Mouse (Mus musculus) cerebellum, adult 9-11 months (tissue): ENCODE data around the gene Hadh.

Source experiments
- DNase-seq: peaks from one replicate; pipeline ENCODE4 v3.0.0; 2022

The Hadh gene

DNA sequence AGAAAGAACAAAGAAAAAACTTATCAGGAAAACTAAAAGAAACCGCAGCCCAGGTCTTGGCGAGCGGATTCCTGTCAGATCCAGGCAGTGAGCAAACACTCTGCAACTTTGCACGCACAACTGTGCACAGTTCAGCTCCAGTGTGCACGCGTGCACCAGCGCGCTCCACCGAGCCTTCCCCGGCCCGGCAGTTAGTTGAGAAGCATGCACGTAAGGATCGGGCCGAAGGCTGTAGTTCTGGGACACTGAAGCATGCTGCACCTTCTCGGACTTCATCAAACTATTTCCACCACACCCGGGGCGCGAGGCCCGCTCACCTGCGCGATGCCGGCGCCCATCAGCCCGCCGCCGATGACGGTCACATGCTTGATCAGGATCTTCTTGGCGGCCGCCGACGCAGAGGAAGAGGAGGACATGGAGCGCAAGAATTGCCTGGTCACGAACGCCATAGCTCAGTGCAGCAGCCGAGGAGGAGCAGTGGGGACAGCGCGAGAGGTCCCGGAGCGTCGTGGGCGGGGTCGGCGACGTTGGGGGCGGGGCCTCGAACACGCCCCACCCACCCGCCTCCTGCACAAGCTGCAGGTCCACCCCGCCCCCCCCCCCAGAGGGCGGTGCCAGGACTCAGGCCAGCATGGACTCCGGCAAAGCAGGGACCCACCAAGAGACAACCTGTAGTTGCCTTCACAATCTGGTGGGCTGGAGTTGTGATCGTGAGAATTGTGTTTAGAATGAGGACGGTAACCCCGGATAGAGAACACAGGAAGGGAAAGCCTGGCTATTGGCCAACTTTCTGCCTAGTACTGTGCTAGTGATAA lies at the start of gene Hadh:
Gene Hadh, minus strand, starts transcription at position 543 of the 815 bp plus-strand sequence.
- DNase-seq: peak; percentile 80

GRCm38 (mm10) chr3:131320184-131320583 lies 48.3 kb upstream of the Hadh start:
- peak; percentile 76 for DNase-seq

DNA sequence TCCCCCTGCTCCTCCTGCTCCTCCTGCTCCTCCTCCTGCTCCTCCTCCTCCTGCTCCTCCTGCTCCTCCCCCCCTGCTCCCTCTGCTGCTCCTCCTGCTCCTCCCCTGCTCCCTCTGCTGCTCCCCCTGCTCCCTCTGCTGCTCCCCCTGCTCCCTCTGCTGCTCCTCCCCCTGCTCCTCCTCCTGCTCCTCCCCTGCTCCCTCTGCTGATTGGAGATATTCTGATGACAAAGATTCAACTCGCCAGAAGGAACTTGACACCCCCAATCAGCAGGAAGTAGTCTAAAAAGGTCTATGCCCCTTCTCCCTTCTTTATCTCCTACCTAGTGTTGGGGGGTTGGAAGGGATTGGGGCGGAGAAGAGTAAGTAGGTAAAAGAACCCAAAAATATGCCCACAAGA lies 46.3 kb upstream of the Hadh start:
- no peak for DNase-seq

GRCm38 (mm10) chr3:131317126-131317525 lies 45.2 kb upstream of the Hadh start:
- no peak for DNase-seq

- no peak for DNase-seq
These were observed 44.1 kb upstream of the Hadh start for GRCm38 (mm10) chr3:131315957-131316510.

- no peak for DNase-seq
These were observed 40.4 kb upstream of the Hadh start for GRCm38 (mm10) chr3:131312340-131312739.

DNA sequence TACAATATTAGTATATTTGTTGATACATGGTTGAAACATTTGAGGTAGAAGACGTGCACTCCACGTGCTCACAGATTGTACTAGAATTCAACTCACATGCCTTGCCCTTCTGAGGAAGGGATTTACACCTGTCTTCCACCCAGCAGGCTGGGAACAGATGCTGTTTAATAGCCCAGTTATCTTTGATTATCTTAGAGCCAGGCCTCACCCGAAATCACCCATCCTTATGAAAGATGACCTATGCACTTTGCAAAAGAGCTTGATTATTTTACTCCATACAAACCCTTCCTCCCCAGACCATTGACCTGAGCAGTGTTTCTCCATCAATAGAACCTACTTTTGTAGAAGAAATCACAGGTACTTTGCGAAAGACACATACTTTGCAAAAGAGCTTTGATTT lies 38.7 kb upstream of the Hadh start:
- no peak for DNase-seq

DNA sequence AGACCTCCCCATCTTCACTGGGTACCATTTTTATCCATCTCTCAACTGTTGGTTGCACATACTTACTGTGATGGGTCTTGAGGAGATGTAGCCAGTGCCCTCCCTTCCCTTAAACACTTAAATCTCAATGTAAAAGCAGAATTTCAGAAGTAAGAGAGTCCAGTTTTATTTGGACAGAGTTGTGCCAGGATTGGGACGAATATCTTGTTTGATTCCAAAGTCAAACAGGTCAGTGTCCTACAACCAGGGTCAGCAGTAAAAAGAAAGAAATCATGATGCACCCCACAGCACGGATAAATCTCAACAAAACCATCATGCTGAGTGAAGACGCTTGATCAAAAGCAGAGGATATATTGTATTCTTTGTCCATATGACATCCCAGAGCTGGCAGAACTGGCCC lies 35.9 kb upstream of the Hadh start:
- no peak for DNase-seq

GRCm38 (mm10) chr3:131306255-131306654 lies 34.4 kb upstream of the Hadh start:
- DNase-seq: no peak

- no peak for DNase-seq
These were observed 31.4 kb upstream of the Hadh start for GRCm38 (mm10) chr3:131303320-131303714.

DNA sequence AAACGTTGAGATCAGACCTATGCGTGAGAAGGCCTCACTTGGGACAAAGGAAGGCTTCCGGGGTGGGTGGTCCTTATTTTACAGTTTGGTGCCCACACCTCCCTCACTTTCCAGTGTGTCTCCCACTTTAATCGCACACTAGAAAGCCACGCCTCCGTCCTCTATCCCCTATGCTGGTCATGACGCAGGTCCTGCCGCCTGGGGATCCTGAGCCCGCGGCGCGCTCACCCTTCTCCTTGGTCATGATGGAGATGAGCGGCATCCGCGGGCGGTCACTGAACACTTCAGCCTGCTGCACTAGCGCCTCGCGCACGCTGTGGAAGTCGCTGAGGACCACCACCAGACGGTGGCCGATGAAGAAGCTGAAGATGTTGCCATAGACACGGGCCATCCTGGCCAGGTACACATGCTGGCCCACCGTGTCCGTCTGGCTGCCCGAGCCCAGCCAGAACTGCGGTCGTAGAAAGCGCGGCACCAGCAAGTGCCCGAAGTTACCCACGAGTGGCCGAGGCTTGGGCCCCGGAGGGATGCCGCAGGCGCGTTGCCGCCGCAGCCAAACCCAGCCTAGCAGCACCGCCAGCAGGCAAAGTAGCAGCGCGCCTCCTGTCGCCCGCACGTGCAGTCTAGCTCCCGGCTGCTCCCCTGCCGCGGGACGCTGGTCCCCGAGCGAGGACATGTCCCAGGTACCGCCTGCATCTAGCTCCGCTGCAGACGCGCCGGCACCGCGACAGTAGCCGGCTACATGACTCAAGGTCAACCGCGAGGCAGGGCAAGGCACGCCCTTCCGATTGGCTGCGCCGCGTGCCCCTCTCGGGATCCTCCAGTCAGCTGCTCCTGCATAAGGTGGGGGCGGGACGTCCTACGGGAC lies 30.8 kb upstream of the Hadh start, which contains the start of gene Cyp2u1:
Gene Cyp2u1, minus strand, starts transcription at position 776 of the 868 bp plus-strand sequence.
- DNase-seq: peak; percentile 95

- DNase-seq: no peak
These were observed 28.0 kb upstream of the Hadh start for GRCm38 (mm10) chr3:131299908-131300307.

DNA sequence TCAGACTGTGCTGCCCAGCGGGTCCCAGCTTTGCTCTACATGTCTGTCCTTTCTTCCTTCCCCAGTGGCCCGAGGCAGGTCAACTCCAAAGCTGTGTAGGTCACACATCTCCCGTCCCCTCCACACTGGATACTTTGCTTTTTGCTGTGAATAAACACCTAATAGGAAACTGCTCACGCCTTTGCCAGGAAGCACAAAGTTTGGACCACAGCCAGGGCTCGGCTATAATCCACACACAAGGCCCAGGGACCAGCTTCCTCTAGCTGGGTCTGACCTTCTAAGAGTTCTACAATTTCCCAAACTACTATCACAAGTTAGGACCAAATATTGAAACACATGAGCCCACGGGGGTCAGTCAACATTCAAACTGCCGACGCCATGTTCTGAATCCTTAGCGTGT lies 27.2 kb upstream of the Hadh start:
- peak; percentile 48 for DNase-seq

DNA sequence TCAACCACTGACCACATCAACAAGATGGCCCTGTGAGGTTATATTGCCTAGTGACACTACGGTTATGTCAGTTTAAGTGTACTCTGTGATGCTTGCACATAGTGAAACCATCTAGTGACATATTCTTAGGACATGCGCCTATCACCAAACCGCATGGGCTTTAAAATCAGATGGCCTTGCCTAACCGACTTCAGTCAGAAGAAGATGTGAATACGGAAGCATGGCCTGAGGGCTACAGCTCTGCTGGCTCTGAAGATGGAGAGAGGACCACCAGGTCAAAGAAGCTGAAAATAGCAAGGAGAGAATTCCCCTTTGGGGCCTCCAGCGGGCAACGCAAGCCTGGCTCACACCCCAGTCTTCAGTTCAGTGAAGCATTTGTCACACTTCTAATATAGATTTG lies 25.0 kb upstream of the Hadh start:
- DNase-seq: no peak

DNA sequence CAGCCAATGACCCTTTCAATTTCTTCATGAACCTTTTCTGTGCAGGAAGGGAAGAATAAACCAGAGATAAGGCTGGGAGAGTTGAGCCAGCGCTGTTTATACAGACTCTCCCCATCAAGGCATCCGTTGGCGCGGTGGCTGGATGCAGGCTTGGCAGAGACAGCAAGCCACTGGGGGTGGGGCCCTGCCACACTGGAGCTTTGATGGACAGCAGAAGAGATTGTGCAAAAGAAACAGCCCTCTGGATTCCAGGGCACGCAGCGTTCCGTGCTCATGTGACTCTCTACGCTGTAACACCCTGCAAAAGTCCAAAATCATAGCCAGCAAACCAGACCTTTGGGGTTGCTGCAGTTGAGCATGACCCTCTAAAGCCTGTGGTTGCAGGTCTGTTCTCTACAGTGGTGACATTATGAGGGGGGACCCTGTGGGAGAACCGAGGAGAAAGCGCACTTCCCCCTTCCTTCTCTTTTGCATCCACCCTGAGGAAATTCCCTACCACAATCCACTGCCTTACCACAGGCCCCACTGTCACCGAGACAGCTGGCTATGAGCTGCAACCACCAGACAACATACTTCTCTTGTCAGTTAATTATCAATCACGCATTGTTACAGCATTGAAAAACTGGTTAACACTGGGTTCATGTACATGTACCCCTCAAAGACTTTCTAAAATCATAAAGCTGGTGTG lies 23.8 kb upstream of the Hadh start:
- no peak for DNase-seq

DNA sequence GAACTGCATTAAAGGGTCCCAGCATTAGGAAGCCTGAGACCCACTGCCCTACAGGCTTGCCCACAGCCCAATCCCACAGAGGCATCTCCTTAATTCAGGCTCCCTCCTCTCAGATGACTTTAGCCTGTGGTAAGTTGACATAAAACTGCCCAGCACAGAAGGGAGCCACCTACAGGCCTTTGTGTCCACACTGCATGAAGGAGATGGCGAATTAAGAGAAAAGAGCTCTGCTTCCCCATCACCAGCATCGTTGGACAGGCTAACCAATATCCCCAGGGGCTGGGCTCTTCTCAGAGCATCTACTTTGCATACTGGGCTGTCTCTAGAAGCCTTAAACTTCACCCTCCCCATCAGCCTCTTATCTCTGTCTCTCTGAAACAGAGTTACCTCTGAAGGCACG lies 22.6 kb upstream of the Hadh start:
- no peak for DNase-seq

- DNase-seq: no peak
These were observed 21.1 kb upstream of the Hadh start for GRCm38 (mm10) chr3:131292959-131293358.

DNA sequence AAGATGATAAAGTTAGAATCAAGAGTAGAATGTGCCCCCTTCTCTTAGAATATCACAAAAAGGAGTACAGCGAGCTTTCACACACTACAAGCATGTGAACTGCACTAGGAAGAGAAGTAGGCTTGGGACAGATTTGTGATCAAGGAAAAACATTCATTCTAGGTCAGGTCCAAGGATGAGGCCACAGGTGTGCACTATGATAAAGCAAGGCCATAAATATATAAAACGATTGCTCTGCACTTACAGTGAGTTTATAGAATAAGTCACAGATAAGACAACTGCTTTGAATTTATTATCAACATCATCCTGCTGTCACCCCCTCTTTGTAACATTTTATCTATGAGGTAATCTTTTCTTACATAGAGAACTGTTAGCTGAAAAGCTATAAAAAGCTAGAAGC lies 20.4 kb upstream of the Hadh start:
- DNase-seq: no peak

GRCm38 (mm10) chr3:131291890-131292289 lies 20.0 kb upstream of the Hadh start:
- DNase-seq: no peak

- no peak for DNase-seq
These were observed 2.2 kb upstream of the Hadh start for GRCm38 (mm10) chr3:131274151-131274550.

DNA sequence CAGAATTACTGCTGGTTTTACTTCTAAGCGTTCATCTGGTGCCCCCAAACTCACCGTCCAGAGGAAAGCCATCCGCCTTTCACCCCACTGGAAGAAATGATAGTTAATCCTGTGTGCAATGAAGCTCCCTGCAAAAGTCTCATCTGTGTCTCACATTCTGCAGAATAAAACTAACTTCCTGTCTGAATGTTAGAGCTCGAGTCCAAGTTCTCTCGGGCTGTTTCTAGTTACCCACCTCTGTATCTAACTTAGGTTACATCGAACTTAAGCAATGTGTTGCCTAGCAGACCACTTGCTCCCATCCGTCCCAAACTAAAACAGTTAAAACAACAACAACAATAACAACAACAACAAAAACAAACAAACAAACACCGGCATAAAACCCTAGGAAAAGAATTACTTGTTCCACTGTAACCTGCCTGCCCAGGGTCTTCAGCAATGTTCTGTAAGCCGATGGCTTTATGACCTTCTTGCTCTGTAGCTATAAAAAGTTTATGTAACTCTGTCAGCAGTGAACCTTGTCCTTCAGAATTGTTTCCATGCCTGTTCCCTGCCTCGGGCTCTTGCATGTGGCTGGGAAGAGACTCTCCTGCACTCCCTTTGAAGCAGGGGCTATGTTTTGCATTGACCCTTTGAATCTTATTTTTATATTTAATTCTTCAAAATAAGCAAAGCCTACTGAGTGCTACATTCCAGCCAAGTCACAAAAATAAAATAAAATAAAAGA lies 636 bp upstream of the Hadh start:
- no peak for DNase-seq

- DNase-seq: no peak
These were observed 744 bp downstream of the Hadh start for GRCm38 (mm10) chr3:131271157-131271556.
